Mouse (Mus musculus) intestine, embryonic 14.5 days (tissue): ENCODE results near the gene Zim1. TPM values are rescaled to one million over a fixed set of nuclear protein-coding genes. Genes with fewer than 3 reads are reported as not detected.

Experiments
- ATAC-seq: fragments of 200-750 bp; cut with Nextera tagmentation; replicated peaks from 2 replicates; pipeline ENCODE4 v1.8.0; 2017; ENCODE audit warnings: low read depth, moderate number of reproducible peaks, moderate TSS enrichment, moderate library complexity; ENCODE audit not compliant: low FRiP score, low TSS enrichment
- DNase-seq: peaks from one replicate; pipeline ENCODE4 v3.0.0-alpha.2; 2018; ENCODE audit warnings: low spot score
- H3K27ac ChIP-seq: fragments of 300-500 bp; sonication (generic); 2 replicates; pipeline ENCODE4 v1.5.1; 2014; ENCODE audit warnings: low read depth, mild to moderate bottlenecking, control low read depth
- H3K27me3 ChIP-seq: fragments of 300-500 bp; sonication (generic); replicated peaks from 2 replicates; pipeline ENCODE4 v1.6.1; 2014; ENCODE audit warnings: low read length, control low read depth; ENCODE audit not compliant: control insufficient read depth, insufficient read depth
- H3K36me3 ChIP-seq: fragments of 300-500 bp; sonication (generic); 2 replicates; pipeline ENCODE4 v1.6.1; 2014; ENCODE audit warnings: low read length, control low read depth; ENCODE audit not compliant: control insufficient read depth, insufficient read depth
- H3K4me1 ChIP-seq: fragments of 300-500 bp; sonication (generic); replicated peaks from 2 replicates; pipeline ENCODE4 v1.6.1; 2014; ENCODE audit warnings: low read length, control low read depth, mixed read lengths; ENCODE audit not compliant: control insufficient read depth, insufficient read depth
- H3K4me2 ChIP-seq: fragments of 300-500 bp; sonication (generic); 2 replicates; pipeline ENCODE4 v1.6.1; 2014; ENCODE audit warnings: low read length
- H3K4me3 ChIP-seq: fragments of 300-500 bp; sonication (generic); 2 replicates; pipeline ENCODE4 v1.5.1; 2014; ENCODE audit warnings: low read depth, low read length, control low read depth, mixed read lengths
- H3K9ac ChIP-seq: fragments of 300-500 bp; sonication (generic); 2 replicates; pipeline ENCODE4 v1.6.1; 2014; ENCODE audit warnings: mild to moderate bottlenecking, low read length
- H3K9me3 ChIP-seq: fragments of 300-500 bp; sonication (generic); 2 replicates; pipeline ENCODE4 v1.6.1; 2016; ENCODE audit warnings: low read length, control low read depth; ENCODE audit not compliant: control insufficient read depth
- WGBS: fragments of 180-500 bp; shearing (Covaris S2); extraction: QIAGEN DNeasy Blood & Tissue Kit; methylation state at CpG from one replicate; pipeline ENCODE4 v1.1.7; 2014; 5-methylcytosine and 5-hydroxymethylcytosine counted together
- polyA plus RNA-seq: library from polyadenylated mRNA; unstranded; fragments of >200 nt; fragmentation: Nextera tagmentation; extraction: Ambion mirVana; gene quantifications from 2 replicates; pipeline ENCODE4 v1.2.1, GENCODE M21; 2014

The Zim1 gene
- polyA plus RNA-seq, 1 experiment from 2014 or later, result 5.7 TPM

DNA sequence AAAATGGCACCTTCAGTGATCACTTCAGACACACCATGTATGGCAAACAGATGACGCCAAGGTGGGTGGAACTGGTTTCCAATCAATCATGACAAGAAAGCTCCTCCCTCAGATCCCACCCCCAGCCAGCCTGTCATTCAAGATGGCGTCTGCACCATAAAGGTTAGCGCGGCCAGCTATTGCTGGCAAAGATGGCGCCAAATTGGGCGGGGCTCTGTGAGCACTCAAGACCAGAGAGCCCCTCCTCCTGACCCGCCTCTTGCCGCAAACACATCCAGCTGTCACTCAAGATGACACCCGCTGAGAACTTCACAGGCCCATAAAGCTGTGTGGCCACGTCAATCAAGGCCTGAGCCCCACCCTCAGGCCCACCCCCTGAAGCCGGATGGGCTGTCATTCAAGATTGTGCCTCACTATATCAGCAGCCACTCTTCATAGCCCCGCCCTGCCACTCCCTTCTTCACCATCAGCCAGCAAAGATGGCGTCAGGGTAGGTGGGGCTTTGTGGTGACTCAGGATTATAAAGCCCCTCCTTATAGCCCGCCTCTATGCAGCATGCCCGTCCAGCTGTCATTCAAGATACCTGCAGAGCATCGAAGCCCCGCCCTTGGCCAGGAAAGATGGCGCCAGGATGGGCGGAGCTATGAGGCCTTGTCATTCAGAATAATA, 32.1 kb upstream of the Zim1 start:
- Histone ChIP-seq H3K4me3 (peak overlapping the region; percentile 56), H3K9ac (no peak overlapping the region), H3K4me2 (peak overlapping the region; percentile 44), H3K9me3 (peaks cover 43% of the 10 kb centered on the region), H3K27ac (peak overlapping the region; percentile 91), H3K4me1 (no peaks in the 10 kb centered on the region), H3K27me3 (no peaks in the 10 kb centered on the region), H3K36me3 (peaks cover 31% of the 10 kb centered on the region)
- DNase-seq (peak; percentile 87), ATAC-seq (peak; percentile 79)
- WGBS, result 50% methylated on average over 19 of the region's 19 CpGs

DNA sequence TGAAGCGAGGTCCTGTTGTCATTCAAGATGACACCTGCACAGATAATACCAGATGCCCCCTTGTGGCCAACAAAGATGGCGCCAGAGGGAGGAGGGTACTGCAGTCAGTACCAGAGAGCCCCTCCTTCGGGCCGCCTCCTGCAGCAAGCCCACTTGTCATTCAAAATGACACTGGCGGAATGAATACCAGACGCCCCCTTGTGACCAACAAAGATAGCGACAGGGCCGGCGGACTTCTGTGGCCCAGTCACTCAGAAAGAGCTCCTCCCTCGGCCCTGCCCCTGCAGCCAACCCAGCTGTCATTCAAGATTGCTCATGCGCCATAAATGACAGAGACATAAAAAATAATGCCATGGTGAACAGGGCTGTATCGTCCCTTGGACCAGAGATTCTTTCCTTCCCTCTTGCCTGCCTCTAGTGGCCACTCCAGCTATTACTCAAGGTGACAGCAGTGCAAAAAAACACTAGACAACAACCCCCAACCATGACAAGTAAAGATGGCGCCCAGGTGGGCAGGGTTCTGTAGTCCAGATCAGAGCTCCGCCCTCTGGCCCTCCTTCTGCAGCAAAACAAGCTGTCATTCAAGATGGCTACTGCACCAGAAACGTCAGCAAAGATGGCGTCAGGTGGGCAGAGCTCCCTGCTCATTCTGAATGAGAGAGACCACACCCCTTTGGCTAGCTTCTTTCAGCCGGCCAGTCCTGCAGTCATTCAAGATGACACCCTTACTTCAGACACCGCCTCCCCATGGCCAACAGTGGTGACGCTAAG, 31.3 kb upstream of the Zim1 start:
- peak; percentile 75 for DNase-seq

DNA sequence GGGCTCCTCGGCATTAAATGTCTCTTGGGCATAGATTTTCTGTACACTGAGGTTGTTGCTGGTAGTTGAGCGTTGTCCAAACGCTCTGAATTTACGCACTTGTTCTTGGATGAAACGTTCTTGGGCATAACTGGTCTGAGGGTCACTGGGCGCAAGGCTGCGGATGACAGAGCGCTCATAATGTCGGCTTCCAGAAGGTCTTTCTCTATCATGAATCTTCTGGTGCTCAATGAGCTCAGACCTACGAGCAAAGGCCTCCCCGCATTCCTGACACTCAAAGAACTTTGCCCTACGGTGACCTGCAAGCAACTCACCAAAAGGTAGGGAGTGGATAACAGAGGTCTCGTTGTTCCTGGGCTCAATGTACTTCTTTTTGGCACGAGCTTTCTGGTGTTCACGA, 13.1 kb upstream of the Zim1 start:
- 91% methylated on average over 15 of the region's 15 CpGs for WGBS
- H3K4me3 ChIP-seq, result no peak overlapping the region
- no peak overlapping the region for H3K27ac ChIP-seq
- H3K9ac ChIP-seq, result no peak overlapping the region
- no peaks in the 10 kb centered on the region for H3K4me1 ChIP-seq
- H3K36me3 ChIP-seq, result peaks cover 79% of the 10 kb centered on the region
- no peaks in the 10 kb centered on the region for H3K9me3 ChIP-seq
- no peaks in the 10 kb centered on the region for H3K27me3 ChIP-seq
- no peak for ATAC-seq
- H3K4me2 ChIP-seq, result no peak overlapping the region
- no peak for DNase-seq

More for the DNA sequence above, 31.3 kb upstream of the Zim1 start:
- Histone ChIP-seq H3K4me2 (peak overlapping the region; percentile 44), H3K36me3 (peaks cover 31% of the 10 kb centered on the region), H3K4me1 (no peaks in the 10 kb centered on the region), H3K9me3 (peaks cover 43% of the 10 kb centered on the region), H3K9ac (no peak overlapping the region), H3K27ac (peak overlapping the region; percentile 78), H3K4me3 (peak overlapping the region; percentile 56), H3K27me3 (no peaks in the 10 kb centered on the region)
- WGBS, result 61% methylated on average over 19 of the region's 19 CpGs
- peak; percentile 40 for ATAC-seq

DNA sequence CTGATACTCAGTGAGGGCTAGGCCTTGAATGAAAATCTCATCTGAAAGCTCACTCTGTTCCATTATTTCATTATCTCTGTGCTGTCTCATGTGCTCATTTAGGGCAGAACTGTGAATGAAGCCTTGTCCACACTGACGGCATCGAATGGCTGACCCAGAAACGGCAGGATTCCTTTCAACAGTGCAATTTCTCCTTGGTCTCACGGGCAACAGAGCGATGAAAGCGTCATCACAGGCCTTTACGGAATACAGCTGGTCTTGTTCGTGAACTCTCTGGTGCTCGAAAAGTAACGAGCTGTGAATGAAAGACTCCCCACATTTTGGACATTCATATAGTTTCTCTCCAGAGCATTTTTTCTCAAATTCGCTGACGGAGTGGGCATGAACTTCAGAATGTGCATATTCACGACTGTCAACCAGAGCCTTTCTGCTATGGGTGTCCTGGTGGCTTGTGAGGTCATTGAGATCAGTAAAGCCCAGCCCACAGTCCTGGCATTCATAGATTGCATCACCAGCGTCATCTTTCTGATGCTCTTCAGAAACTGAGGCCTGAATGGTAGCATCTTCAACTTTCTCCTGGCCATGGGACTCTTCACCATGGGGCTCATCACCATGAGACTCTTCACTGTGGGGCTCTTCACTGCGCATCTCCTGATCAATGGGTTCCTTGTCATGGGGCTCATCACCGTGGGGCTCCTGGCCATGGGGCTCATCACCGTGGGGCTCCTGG, 12.4 kb upstream of the Zim1 start:
- Histone ChIP-seq H3K27me3 (no peaks in the 10 kb centered on the region), H3K4me3 (no peak overlapping the region), H3K9me3 (no peaks in the 10 kb centered on the region), H3K27ac (no peak overlapping the region), H3K9ac (no peak overlapping the region), H3K4me1 (no peaks in the 10 kb centered on the region), H3K36me3 (peaks cover 79% of the 10 kb centered on the region), H3K4me2 (no peak overlapping the region)
- 84% methylated on average over 17 of the region's 17 CpGs for WGBS
- DNase-seq (no peak), ATAC-seq (no peak)

DNA sequence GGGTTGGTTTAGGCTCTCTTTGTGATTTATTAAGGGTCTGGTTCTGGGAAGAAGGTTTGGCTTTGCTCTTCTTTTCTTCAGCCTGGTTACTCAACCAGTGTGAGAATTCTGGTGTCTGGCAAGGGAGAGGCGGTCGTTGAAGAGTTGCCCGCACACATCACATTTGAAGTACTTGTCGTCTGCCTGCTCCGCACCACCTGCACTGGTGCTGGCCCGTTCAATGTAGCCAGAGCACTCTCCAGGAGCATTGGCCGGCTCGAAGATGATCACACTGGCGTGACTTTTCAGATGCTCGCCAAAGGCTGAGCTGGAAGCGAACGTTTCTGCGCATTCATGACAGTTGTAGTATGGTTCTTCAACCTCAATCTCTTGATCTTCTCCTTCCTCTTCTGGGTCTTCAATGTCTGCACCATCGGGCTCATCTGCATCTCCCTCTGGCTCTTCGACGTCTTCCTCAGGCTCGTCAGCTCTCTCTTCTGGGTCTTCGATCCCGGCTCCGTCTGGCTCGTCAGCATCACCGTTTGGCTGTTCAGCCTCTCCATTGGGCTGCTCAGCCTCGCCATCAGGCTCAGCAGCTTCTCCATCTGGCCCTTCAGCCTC, 11.3 kb upstream of the Zim1 start:
- WGBS, result 92% methylated on average over 23 of the region's 23 CpGs
- Histone ChIP-seq H3K36me3 (peaks cover 69% of the 10 kb centered on the region), H3K27ac (no peak overlapping the region), H3K9me3 (no peaks in the 10 kb centered on the region), H3K4me1 (no peaks in the 10 kb centered on the region), H3K4me2 (no peak overlapping the region), H3K27me3 (no peaks in the 10 kb centered on the region), H3K9ac (no peak overlapping the region), H3K4me3 (no peak overlapping the region)
- DNase-seq, result no peak
- ATAC-seq, result no peak

DNA sequence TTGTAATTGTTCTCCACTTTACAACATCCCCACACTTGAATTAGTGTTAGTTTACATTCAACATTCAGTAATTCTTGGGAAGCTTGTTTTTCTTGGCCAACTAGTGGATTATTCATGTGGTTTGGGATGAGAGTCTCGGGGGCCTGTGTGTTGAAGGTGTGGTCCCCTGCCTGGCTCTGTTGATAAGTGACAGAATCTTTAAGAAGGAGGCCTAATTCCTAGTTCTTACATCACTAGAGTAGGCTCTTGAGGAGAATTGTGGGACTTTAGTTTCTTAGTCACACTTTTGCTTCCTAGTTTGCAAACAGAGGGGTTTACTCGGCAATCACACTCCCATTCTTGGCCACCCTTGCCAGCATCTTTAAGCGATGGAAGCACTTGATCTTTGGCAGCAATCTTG, 3.0 kb upstream of the Zim1 start:
- Histone ChIP-seq H3K27ac (no peak overlapping the region), H3K4me2 (no peak overlapping the region), H3K36me3 (0 out of 2 replicates have a peak, but pooled peaks cover 6% of the 10 kb centered on the region), H3K4me3 (no peak overlapping the region), H3K27me3 (no peaks in the 10 kb centered on the region), H3K9ac (no peak overlapping the region), H3K4me1 (no peaks in the 10 kb centered on the region), H3K9me3 (no peaks in the 10 kb centered on the region)
- 74% methylated on average over 3 of the region's 3 CpGs for WGBS
- no peak for ATAC-seq
- DNase-seq, result no peak

DNA sequence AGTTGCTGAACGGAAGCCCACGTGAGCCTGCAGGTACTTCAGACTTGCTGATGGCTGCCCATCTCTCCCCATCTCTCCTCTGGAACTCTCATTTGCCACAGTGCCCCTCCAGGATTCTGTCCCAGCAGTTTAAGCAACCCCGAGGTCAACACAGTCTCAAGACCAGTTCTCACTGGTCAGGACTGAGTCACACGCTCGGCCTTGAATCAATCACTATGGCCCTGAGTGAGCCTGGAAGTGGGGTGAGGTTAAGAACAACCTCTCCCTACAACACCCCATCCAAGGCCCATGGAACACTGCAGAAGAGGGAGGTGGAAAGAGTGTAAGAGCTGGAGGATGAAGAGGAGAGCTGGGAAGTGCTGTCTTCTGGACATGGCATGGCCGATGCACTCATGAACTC, 10.7 kb downstream of the Zim1 start:
- no peak for DNase-seq
- ATAC-seq, result no peak
- H3K4me1 ChIP-seq, result no peaks in the 10 kb centered on the region
- WGBS, result 87% methylated on average over 6 of the region's 6 CpGs
- H3K27ac ChIP-seq, result no peak overlapping the region
- no peaks in the 10 kb centered on the region for H3K9me3 ChIP-seq
- H3K9ac ChIP-seq, result no peak overlapping the region
- peaks cover 9% of the 10 kb centered on the region for H3K36me3 ChIP-seq
- H3K4me3 ChIP-seq, result no peak overlapping the region
- H3K27me3 ChIP-seq, result no peaks in the 10 kb centered on the region
- H3K4me2 ChIP-seq, result no peak overlapping the region

DNA sequence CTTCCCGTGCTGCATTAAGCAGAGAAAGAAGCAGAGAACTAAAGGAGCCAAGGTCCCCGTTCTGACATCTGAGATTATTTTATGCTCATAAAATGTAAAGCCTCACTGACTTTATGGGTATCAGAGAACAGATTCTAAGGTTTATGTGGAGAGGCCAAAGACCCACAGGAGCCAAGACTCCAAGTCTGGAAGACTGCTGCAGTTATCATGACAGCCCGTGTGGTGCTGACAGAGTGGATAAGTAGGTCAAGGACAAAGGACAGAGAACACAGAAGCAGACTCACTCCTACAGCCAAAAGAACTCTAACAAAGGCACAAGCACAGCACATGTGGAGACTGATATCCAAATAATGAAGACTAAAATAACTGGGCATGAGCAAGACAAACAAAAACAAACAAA, 29.5 kb downstream of the Zim1 start:
- no peak overlapping the region for H3K4me3 ChIP-seq
- H3K4me2 ChIP-seq, result no peak overlapping the region
- H3K9me3 ChIP-seq, result no peaks in the 10 kb centered on the region
- no peak overlapping the region for H3K27ac ChIP-seq
- H3K9ac ChIP-seq, result no peak overlapping the region
- DNase-seq, result no peak
- no peaks in the 10 kb centered on the region for H3K4me1 ChIP-seq
- no peak for ATAC-seq
- no peaks in the 10 kb centered on the region for H3K36me3 ChIP-seq
- no peaks in the 10 kb centered on the region for H3K27me3 ChIP-seq
- WGBS, result 68% methylated on average over 3 of the region's 3 CpGs
